Mouse (Mus musculus): ENCODE results near the gene Ripply1. TPM values are rescaled to one million over a fixed set of nuclear protein-coding genes. Genes with fewer than 3 reads are reported as not detected.
"Not testable (repeated sequence)": the region's sequence is repeated elsewhere in the genome, so short reads cannot be mapped to it uniquely, and the experiment has no call there.

Ripply1 gene
- total RNA-seq, 2 experiments from 2014 or later: not detected

DNA sequence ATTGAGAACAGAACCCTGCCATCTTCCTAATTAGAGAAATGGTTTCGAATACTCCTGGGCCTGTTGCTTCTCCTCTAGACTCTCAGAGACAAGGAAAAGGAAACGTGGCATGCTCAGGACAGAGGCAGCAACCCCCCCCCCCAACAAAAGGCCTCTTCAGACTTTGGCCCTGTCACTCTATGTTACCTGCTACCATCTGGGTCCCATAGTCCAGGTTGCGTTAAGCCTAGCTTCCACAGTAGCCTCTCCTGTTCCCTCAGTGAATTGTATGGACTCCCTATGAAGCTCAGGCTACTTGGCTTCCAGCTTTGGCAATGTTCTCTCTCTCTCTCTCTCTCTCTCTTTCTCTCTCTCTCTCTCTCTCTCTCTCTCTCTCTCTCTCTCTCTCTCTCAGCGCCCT, 590 bp downstream of the Ripply1 start:
- DNase-seq (ENCODE audit: low spot score in 2 of 2): no peak

DNA sequence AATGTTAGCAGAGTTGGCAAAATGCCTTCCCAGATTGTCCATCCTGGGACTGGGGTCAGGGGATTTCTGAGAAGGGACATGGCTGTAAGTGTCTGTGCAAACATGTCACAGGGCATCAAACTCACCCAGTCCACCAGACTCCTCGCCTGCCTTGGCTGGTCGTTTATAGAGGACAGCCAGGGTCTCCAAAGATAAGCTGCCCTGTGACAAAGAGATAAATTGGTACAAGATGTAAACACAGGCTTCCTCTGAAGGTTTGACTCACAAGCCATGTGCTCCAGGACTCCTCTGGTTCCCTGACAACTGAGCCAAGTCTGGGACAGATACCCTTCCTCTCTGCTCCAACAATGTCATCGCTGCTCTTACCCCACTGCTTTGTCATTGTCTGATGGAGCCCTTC, 1.2 kb downstream of the Ripply1 start:
- DNase-seq (ENCODE audit: low spot score in 2 of 2): no peak

DNA sequence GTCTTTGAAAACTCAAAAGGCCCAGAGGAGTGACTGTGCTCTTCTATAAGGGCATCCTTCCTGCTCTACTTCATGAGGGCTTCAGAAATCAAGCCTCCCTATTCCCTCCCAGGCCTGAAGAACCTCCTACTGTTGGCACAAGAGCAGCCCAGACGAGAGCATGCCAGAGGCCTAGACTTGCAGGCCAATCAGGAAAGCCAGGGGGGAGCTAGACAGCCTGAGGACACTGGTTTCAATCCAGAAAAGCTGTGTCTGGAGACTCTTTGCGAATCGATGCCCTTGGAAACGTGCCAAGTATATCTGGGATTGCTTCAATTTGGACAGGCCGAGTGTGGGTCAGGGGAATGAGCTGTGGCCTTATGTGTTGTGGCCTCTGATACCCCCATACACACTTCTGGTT, 2.8 kb downstream of the Ripply1 start:
- no peak for DNase-seq (ENCODE audit: low spot score in 2 of 2)

DNA sequence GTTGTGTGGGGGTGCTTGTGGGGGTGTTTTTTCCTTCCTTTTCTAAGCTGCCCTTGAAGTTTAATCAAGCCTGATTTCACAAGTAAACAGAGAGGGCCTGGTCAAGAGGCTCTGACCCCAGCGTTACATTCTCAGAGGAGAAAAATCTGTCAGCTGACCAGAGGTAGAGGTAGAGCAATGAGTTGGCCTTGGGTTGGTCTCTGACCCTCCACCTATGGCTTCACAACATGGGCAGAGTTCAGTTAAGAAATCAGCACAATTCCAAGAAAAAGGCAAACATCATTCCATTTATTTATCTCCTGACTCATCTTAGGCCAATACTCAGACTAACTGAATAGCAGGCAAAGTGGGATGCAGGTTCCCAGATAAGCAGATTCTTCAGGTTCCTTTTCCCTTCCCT, 3.3 kb downstream of the Ripply1 start:
- no peak for DNase-seq (ENCODE audit: low spot score in 2 of 2)

DNA sequence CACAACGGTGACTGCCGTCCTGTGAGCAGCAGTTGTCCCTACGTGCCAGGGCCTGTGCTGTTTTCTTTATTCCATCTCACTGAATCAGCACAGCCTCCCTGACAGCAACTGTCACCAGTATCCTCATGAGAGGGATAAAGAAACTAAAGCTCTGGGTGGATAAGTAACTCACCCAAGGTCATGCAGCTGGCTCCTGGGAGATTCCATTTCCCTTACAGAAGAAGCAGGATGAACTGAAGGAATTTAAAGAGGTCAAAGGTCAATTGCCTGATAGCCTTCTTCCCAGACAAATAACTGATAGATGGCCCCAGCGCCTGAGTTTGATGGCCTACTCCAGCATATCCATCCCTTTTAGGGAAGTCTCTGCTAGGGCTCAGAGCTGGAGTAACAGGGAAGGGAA, 4.8 kb downstream of the Ripply1 start:
- no peak for DNase-seq (ENCODE audit: low spot score in 2 of 2)

DNA sequence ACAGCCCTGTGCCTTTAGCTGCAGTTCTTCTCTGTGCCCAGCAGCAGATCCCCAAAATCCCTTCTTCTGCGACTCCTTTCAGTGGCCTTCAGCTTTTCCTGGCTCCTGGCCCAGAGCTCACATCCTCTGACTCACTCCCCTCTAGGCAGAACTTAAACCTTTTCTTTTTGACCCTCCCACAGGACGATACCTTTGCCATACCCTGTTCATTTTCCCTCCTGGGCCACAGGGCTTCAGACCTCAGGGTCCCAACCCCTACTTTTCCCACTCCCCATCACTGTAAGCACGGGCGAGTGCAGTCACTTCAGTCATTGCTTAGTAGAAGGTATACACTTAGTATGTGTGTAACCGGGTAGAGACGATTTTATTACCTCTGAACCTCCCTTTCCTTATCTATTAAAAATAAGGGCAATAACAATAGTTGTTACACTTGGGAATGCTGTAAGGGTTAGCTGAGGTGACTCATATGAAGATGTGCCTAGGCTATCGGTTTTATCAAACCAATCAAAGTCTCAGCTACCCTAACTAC, 7.0 kb downstream of the Ripply1 start:
- DNase-seq (ENCODE audit: low spot score in 2 of 2): no peak

DNA sequence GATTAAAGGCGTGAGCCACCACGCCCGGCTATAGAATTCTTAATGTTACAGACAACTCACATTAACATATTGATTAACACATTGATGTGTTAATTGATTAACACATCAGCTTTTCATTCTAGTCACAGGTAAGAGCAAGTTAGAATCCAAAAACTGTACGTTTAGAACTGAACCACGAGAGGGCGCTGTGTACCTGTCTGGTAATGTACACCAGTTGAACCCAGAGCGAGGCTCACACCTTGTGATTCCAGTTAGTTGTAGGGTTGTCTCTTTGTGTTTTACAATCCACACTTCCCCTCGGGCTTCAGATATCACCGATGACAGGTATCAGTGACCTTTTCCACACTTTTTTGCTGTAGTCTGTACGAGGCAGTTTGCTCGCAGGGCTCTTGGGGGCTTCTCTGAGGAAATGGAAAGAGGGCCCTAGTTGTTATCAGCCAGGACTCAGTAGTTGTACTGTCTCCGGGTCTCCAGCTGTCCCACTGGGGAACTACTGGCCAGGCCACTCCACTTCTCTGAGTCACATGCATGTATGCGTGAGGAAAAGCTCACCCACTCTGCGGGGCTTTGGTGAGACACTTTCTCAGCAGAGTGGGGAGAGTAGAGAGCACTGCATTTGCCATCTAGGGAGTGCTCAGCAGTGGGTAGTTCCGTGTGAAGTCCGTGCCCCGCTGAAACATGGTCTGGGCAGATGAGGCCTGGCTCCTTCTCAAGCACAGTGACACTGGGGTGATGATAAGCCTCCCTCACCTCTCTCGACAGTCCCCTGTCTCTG, 7.7 kb downstream of the Ripply1 start:
- DNase-seq (ENCODE audit: low spot score in 2 of 2): peak; percentile 16 to 46

DNA sequence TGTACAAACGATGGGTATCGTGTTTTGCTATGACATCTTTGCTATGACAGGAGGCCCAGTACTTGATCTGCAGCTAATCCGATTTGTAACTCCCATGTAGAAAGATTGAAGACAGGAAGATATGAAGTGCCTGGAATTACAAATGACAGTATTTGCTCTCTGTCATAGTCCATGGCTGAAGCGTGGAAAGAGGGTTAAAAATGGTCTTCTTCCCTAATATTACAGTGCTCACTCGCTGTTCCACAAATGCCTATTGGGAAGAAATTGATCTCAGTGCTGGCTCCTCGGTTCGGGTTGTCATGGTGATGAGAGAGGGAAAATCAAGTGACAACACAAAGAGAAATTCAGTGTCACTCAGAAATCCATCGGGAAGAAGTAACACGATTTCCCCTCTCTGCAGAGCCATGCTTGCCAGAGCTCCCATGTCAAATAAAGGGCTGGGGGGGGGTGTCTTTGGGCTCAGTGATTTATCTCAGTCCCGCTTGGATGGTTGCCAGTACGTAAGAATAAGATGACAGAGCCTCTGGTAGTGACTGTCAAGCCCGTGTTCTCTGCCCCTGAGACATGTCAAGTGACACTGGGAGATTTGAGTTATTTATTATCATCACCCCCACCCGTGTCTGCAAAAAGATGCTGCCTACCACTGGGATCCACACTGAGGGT, 12.0 kb downstream of the Ripply1 start:
- no peak for DNase-seq (ENCODE audit: low spot score in 2 of 2)

DNA sequence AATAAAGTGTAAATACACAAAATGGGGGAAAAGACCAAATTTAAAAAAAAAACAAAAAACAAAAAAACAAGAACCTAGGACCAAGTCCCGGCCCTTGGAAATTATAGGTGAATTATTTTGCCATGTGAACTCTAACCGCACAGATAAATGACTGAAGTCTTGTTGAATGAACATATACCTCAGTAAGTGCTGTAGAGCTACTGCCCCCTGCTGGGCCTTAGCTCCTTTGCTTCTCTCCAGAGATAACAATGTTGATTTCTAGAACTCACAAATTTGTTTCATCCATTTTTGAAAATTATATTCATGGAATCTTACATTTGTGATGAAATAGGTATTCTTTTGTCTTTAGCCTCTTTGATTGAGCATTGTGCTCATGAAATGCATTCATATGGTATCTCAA, 19.6 kb downstream of the Ripply1 start:
- DNase-seq (ENCODE audit: low spot score in 2 of 2): peak; percentile 25 to 39

DNA sequence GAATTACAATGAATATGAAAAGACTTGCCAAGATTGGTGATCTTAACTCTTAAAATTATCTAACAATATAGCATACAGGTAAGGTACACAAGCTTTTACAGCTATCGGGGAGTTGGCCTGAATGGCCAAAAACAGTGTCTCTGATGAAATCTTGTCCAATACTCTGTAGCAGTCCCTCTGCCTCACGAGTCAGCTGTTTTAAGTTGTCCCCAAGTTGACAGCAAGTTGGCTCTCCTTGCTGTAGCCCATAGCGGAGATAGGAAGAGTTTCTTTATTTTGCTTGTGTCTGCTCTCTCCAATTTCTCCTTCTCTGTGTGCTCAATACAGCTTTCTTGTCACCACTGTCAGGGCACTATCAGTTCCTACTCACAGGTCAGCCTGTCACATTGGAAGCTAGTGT, 23.5 kb downstream of the Ripply1 start:
- not testable (repeated sequence) for DNase-seq (ENCODE audit: low spot score in 2 of 2)

DNA sequence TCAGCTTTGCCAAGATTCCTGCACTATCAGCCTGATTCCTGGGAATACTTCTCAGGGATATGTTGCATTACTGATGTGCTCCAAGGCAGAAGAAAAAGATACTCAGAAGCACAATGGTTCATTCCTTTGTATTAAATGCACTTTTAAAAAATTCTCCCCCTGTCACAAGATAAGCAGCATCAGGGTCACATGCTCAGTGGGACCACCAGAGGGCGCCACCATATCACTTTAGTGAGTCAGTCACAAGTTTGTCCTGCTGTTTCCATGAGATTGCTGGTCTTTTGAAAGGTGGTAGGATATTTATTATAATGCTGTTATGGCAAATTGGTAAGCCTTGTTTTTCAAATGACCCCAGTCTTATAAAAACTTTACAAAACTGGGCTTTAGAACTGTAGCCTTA, 30.3 kb downstream of the Ripply1 start:
- DNase-seq (ENCODE audit: low spot score in 2 of 2): peak; percentile 36 to 45

DNA sequence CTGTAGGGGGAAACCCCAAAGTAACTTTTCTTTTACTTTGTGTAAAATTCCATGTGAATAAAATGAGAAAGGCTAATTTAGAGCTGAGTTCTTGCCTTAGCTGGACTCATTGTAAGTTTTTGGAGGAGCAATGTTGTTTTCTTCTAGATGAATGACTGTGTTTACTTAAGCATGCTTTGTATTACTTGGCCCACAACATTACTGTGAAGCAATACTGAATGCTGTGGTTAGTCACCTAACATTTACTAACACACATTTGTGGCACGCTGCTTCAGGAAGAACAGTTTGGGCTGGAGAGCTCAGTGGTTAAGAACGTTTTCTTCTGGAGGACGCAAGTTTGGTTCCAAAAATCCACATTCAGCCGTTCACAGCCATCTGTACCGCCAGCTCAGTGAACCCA, 45.1 kb downstream of the Ripply1 start:
- no peak for DNase-seq (ENCODE audit: low spot score in 2 of 2)

DNA sequence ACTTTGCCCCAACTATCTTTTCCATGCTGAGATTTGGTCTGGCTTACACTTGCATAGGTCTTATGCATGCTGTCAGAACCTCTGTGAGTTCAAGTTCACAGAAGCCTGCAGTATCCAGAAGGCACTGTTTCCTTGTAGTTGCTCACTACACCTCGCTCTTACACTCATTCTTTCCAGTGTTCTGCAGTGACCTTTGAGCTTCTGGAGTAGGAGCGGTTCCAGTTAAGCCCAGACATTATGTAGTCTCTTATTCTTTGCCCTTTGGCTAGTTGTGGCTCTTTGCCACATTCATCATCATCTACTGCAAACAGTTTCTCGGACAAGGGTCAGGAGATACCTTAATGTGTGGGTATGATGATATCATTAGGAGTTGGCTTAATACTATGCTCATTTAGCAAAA, 51.6 kb downstream of the Ripply1 start:
- no peak for DNase-seq (ENCODE audit: low spot score in 2 of 2)

Other genes starting within 250 kb of the Ripply1 start
- 10 to 100 TPM; 13.4 to 15.3 TPM for gene Rnf128, start 219.0 kb downstream of the Ripply1 start, total RNA-seq (2021)
- gene Tbc1d8b, start 97.4 kb downstream of the Ripply1 start, total RNA-seq (2021): 1 to 10 TPM; 3.5 to 4.7 TPM
- gene Gm15013, start 67.9 kb downstream of the Ripply1 start, total RNA-seq (2021): not detected
- under 1 TPM; 0.12 to 0.23 TPM for gene Cldn2, start 18.5 kb upstream of the Ripply1 start, total RNA-seq (2021)
- 1 to 10 TPM; 3.8 to 6.5 TPM for gene Morc4, start 89.3 kb upstream of the Ripply1 start, total RNA-seq (2021)
- gene Rbm41, start 216.2 kb upstream of the Ripply1 start, total RNA-seq (2021): 1 to 10 TPM; 8.6 to 9.1 TPM